Mouse (Mus musculus) heart, embryonic 14.5 days (tissue): ENCODE results near the gene Ccdc124. TPM values are rescaled to one million over a fixed set of nuclear protein-coding genes. Genes with fewer than 3 reads are reported as not detected.
"Not testable (repeated sequence)": the region's sequence is repeated elsewhere in the genome, so short reads cannot be mapped to it uniquely, and the experiment has no call there.

Experiments used
- ATAC-seq: fragments of 200-750 bp; cut with Nextera tagmentation; 2 replicates; pipeline ENCODE4 v1.8.0; 2017; ENCODE audit warnings: low read depth, moderate TSS enrichment; ENCODE audit not compliant: insufficient number of reproducible peaks, insufficient read depth, low FRiP score
- H3K27ac ChIP-seq, 2 experiments: fragments of 200-500 bp in 1 of 2; fragments of 300-500 bp in 1 of 2; sonication (generic) in 1 of 2; replicated peaks in 1 of 2; 2 replicates each; pipeline ENCODE4 v1.5.1; 2012 to 2014; ENCODE audit warnings: low read depth in 2 of 2, low read length in 2 of 2, control low read depth in 1 of 2, mild to moderate bottlenecking in 1 of 2, mixed read lengths in 1 of 2; ENCODE audit not compliant: control insufficient read depth in 1 of 2, insufficient read depth in 1 of 2
- H3K27me3 ChIP-seq: fragments of 300-500 bp; sonication (generic); 2 replicates; pipeline ENCODE4 v1.6.1; 2014; ENCODE audit warnings: mild to moderate bottlenecking, low read length, control low read depth; ENCODE audit not compliant: control insufficient read depth, insufficient read depth
- H3K36me3 ChIP-seq: fragments of 300-500 bp; sonication (generic); 2 replicates; pipeline ENCODE4 v1.6.1; 2014; ENCODE audit warnings: mild to moderate bottlenecking, control low read depth, low read length, mixed read lengths; ENCODE audit not compliant: control insufficient read depth, insufficient read depth
- H3K4me1 ChIP-seq, 2 experiments: fragments of 200-500 bp in 1 of 2; fragments of 300-500 bp in 1 of 2; sonication (generic) in 1 of 2; 2 replicates each; pipeline ENCODE4 v1.6.1; 2012 to 2014; ENCODE audit warnings: low read length in 2 of 2, control low read depth in 1 of 2, mixed read lengths in 1 of 2; ENCODE audit not compliant: control insufficient read depth in 2 of 2, insufficient read depth in 2 of 2
- H3K4me2 ChIP-seq: fragments of 300-500 bp; sonication (generic); 2 replicates; pipeline ENCODE4 v1.6.1; 2014; ENCODE audit warnings: mild to moderate bottlenecking, low read length
- H3K4me3 ChIP-seq, 2 experiments: fragments of 200-500 bp in 1 of 2; fragments of 300-500 bp in 1 of 2; sonication (generic) in 1 of 2; 2 replicates each; pipeline ENCODE4 v1.5.1; 2012 to 2014; ENCODE audit warnings: low read length in 2 of 2, mild to moderate bottlenecking in 2 of 2, control low read depth in 1 of 2, low read depth in 1 of 2, moderate library complexity in 1 of 2; ENCODE audit not compliant: control insufficient read depth in 1 of 2, insufficient read depth in 1 of 2
- H3K9ac ChIP-seq: fragments of 300-500 bp; sonication (generic); 2 replicates; pipeline ENCODE4 v1.6.1; 2014; ENCODE audit warnings: mild to moderate bottlenecking, low read length
- H3K9me3 ChIP-seq: fragments of 300-500 bp; sonication (generic); 2 replicates; pipeline ENCODE4 v1.6.1; 2016; ENCODE audit warnings: low read length, control low read depth; ENCODE audit not compliant: control insufficient read depth
- WGBS: fragments of 180-500 bp; shearing (Covaris S2); extraction: QIAGEN DNeasy Blood & Tissue Kit; methylation state at CpG from one replicate; pipeline ENCODE4 v1.1.7; 2014; 5-methylcytosine and 5-hydroxymethylcytosine counted together
- polyA plus RNA-seq: library from polyadenylated mRNA; unstranded; fragments of >200 nt; fragmentation: Nextera tagmentation; extraction: Ambion mirVana; gene quantifications from 2 replicates; pipeline ENCODE4 v1.2.1, GENCODE M21; 2014

The Ccdc124 gene
- polyA plus RNA-seq, 1 experiment from 2014 or later, result 78.5 TPM

GRCm38 (mm10) chr8:70825816-70826215 lies 47.9 kb downstream of the Ccdc124 start:
- no peak for ATAC-seq
- no peak overlapping the region for H3K4me3 ChIP-seq
- H3K36me3 ChIP-seq, result no peaks in the 10 kb centered on the region
- no peak overlapping the region for H3K9ac ChIP-seq
- no peak overlapping the region for H3K4me2 ChIP-seq
- H3K27me3 ChIP-seq, result peaks cover 10% of the 10 kb centered on the region; the same call in 1 of the 2 replicates
- H3K9me3 ChIP-seq, result no peaks in the 10 kb centered on the region
- H3K27ac ChIP-seq, result no peak overlapping the region
- WGBS, result 81% methylated on average over 8 of the region's 8 CpGs
- H3K4me1 ChIP-seq, result no peaks in the 10 kb centered on the region

- Histone ChIP-seq H3K9me3 (peaks cover 1% of the 10 kb centered on the region; the same call in 1 of the 2 replicates), H3K27ac (no peak overlapping the region), H3K36me3 (no peaks in the 10 kb centered on the region), H3K4me2 (no peak overlapping the region), H3K4me3 (no peak overlapping the region), H3K27me3 (peaks cover 22% of the 10 kb centered on the region), H3K9ac (no peak overlapping the region), H3K4me1 (no peaks in the 10 kb centered on the region; a peak in 1 of 4 replicates)
- ATAC-seq, result no peak
- WGBS, result 78% methylated on average over 7 of the region's 7 CpGs
These were observed 49.9 kb downstream of the Ccdc124 start for GRCm38 (mm10) chr8:70823802-70824201.

DNA sequence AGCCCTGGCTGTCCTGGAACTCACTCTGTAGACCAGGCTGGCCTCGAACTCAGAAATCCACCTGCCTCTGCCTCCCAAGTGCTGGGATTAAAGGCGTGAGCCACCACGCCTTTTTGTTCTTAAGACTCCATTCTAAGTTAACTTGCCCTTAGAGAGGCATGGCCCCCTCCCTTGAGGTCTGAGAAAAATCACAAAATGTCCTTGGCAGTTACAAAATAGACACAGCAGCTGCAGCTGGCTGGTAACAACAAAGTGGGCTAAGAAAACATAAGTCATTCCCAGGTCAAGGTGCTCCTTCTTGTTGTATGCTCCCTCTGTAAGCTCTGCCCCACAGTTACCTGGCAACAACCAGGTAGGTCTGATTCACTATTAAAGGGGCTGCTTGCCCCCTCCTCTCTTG lies 51.1 kb downstream of the Ccdc124 start:
- not testable (repeated sequence) for ATAC-seq, H3K9me3 ChIP-seq, H3K27ac ChIP-seq, H3K9ac ChIP-seq, H3K36me3 ChIP-seq, H3K4me3 ChIP-seq, H3K4me1 ChIP-seq, H3K4me2 ChIP-seq
- peaks cover 25% of the 10 kb centered on the region for H3K27me3 ChIP-seq
- WGBS, result 74% methylated on average over 3 of the region's 3 CpGs

DNA sequence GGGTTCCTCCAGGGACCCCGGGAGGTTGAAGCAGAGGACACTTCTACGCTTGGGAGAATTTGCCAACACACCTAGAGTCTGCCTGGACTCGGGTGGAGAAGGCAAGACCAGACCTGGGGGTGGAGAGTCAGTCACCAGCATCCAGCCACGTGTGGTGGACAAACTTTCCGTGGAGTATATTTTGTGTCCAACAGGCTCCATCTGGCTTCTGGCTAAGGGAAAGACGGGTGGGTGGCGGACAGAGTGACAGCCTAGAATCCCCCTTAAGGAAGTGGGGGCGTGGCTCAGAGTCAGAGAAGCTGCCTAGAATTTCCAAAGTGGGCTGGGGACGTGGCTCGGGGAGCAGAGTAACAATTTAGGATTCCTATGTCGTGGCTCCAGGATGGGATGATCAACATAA lies 51.7 kb downstream of the Ccdc124 start:
- ATAC-seq, result no peak
- Histone ChIP-seq H3K27me3 (peaks cover 31% of the 10 kb centered on the region), H3K4me2 (no peak overlapping the region), H3K9me3 (peaks cover 11% of the 10 kb centered on the region), H3K4me3 (no peak overlapping the region), H3K27ac (no peak overlapping the region), H3K9ac (no peak overlapping the region), H3K4me1 (no peaks in the 10 kb centered on the region; a peak in 1 of 4 replicates), H3K36me3 (no peaks in the 10 kb centered on the region)
- 32% methylated on average over 11 of the region's 11 CpGs for WGBS

DNA sequence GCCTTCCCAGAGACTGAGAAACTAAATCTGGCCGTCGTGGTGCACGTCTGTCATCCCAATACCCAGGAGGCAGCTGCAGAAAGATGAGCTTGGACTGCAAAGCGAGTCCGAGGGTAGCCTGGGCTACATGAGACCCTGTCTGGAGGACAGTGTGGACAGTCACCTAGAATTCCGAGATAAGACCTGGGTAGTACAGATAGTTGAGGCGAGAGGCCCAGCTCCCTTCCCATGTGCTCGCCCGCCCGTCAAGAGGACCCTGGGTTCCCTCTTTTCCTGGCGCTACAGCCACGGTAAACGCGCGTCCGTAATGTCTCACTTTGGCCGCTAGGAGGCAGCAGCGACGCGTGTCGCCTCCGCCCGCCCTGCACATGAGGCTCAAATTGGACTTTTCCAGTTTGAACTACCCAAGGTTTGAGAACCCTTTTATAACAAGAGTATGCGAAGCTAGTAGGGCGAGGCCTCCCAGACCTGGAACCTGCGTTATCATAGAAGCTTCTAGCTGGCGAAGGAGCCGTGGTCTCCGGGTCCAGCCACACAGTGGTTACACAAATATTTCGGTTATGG lies 52.3 kb downstream of the Ccdc124 start:
- H3K9me3 ChIP-seq, result peaks cover 11% of the 10 kb centered on the region
- no peak overlapping the region for H3K27ac ChIP-seq
- ATAC-seq, result no peak
- peaks cover 36% of the 10 kb centered on the region for H3K27me3 ChIP-seq
- no peak overlapping the region for H3K4me2 ChIP-seq
- 15% methylated on average over 30 of the region's 30 CpGs for WGBS
- no peaks in the 10 kb centered on the region for H3K36me3 ChIP-seq
- H3K4me1 ChIP-seq, result peaks cover 3% of the 10 kb centered on the region in 2 experiments; a peak in 1 of 4 replicates
- no peak overlapping the region for H3K9ac ChIP-seq
- H3K4me3 ChIP-seq, result no peak overlapping the region

GRCm38 (mm10) chr8:70820101-70820935 lies 53.4 kb downstream of the Ccdc124 start:
- peak; percentile 51 for ATAC-seq
- Histone ChIP-seq H3K4me3 (peak overlapping the region in 1 of 2 experiments; percentile 4; a peak in 1 of 4 replicates), H3K4me1 (peaks cover 3% of the 10 kb centered on the region in 2 experiments; a peak in 1 of 4 replicates), H3K27ac (no peak overlapping the region), H3K4me2 (peak overlapping the region; percentile 35), H3K27me3 (peaks cover 47% of the 10 kb centered on the region), H3K9ac (no peak overlapping the region), H3K9me3 (peaks cover 11% of the 10 kb centered on the region), H3K36me3 (no peaks in the 10 kb centered on the region)
- 3% methylated on average over 31 of the region's 31 CpGs for WGBS
